Mouse (Mus musculus): ENCODE results near the gene Gatad2a. TPM values are rescaled to one million over a fixed set of nuclear protein-coding genes. Genes with fewer than 3 reads are reported as not detected.
"Not testable (repeated sequence)": the region's sequence is repeated elsewhere in the genome, so short reads cannot be mapped to it uniquely, and the experiment has no call there.

Gatad2a gene
- 75.4 and 89.7 TPM in 2 replicates for total RNA-seq (2014; fragmentation: Nextera tagmentation)
- total RNA-seq (2017), result 68.7 and 107 TPM in 2 replicates

DNA sequence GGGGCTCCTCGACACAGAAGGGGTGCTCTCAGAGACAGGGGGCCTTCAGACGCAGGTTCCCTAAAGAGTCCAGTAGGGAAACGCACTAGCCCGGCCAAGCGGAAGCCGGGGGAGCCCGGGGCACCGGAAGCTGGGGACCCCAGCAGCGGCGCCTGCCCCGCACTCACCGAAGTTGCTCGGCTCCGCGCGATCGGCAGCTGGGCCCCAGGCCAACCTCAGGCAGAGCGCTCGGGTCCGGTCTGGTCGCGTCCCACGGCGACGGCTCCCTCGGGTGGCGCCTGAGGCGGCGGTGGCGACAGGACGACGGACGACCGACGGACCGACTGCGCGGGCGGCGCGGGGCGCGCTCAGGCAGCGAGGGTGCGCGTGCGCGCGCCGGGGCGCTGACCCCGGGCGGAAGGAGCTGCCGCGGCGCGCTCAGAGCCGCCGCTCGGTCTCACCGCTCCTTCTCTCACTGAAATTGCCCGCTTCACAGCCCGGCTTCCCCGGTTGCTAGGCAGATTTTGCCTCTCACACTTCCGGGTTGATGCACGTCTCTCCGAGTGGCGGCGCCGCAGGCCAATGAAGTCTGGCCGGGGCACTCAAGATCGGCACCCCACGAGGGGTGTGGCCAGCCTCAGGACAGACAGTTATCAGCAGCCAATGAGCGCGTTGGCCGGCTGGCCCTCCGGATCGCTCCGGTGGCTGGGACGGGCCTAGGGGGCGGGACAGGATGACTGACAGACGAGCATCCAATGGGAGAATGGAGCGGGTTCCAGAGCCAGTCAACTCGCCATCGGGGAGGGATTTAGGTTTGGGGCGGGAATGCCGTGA is at the start of gene Gatad2a:
Gene Gatad2a (minus strand): TSS at position 609 of the 813 bp plus-strand sequence.
- peak; percentile 93 for ATAC-seq (replicated peaks; ENCODE audit: low FRiP score, low TSS enrichment, poor library complexity, severe bottlenecking)

DNA sequence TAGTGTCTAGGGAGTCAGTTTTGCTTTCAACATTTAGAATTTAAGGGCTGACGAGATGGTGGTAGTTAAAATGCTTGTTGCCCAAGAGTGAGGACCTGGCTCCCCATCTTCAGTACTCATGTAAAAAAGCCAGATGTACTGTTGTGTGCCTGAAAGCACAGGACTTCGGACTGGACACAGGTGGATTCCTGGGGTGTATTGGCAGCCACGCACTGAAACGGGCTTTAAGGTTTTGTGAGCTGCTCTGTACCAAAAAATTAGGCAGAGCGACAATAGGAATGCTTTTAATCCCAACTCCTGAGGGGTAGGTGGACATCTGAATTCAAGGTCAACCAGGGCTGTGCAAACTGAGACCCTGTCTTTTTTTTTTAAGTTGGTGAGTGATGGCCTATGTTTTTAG is 47.8 kb upstream of the Gatad2a start:
- ATAC-seq (replicated peaks; ENCODE audit: low FRiP score, low TSS enrichment, poor library complexity, severe bottlenecking), result no peak

DNA sequence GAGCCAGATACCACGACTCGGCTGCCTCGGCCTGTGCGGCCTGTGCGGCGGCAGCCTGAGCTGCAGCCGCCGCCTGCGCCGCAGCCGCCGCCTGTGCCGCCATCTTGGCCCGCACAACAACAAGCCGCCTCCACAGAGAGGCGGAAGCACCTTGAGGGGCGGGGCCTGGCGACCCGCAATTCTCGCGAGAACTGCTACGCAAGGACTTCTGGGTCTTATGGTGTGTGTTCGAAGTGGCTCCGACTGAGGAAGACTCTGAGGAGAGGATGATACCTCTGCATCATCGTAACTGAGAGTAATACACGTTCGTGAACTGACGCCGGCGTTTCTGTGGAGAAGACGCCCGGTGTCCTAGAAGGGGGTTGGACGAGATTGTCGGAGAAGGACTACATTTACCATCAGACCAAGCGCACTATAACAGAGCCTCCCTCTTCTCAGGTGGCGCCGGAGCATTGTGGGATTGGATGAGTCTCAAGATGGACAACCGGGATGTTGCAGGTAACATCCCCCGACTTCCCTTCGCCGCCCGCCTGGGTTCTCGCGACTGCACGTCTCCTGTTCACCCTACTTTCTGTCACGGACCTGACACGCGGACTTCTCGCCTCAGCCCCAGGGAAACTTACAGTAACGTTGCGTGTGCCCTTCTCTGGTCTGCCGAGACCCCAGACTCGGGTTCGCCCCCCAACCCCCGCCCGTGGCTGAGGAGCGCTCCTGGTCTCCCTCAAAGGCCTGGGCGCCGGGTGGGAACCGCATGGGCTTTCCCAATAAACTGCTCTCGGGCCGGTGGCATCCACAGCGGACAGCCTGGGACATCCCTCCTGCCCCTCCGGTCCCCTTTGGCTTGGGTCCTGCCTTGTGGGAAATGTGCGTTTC is 46.6 kb upstream of the Gatad2a start, which contains the start of the genes Mau2 and Sugp1:
Gene Mau2 (minus strand): TSS at position 152 of the 873 bp plus-strand sequence.
Gene Sugp1 (plus strand): TSS at position 231 of the 873 bp plus-strand sequence.
- peak; percentile 89 for ATAC-seq (replicated peaks; ENCODE audit: low FRiP score, low TSS enrichment, poor library complexity, severe bottlenecking)

DNA sequence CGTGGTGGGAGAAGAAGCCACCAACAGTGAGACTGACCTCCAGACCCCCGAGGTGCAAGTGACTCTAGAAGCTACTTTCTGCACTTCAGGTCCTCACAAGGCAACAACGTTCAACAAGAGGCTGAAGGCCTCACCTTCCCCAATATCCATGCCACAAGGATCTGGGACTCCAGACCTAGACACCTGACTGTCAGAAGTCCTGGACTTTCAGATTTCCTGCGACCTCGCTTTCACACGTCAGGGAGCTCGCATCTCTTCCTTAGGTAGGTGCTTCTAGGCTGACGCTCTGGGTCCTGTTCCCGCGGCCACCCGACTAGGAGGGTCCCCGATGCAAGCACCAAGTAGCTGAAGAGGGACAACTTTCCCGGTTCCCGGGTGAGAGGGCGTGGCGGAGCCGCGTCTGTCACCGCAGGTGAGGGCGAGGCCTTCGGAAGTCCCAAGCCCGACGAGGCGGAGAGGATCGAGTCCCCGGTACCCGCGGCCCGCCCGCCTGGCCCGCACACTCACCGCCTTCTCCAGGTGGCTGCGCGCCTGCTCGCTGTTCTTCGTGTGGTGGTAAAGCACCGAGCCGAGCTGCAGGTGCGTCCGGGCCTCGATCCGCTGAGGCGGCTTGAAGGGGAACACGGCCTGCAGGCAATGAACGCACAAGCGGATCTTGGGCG is 45.8 kb upstream of the Gatad2a start:
- ATAC-seq (replicated peaks; ENCODE audit: low FRiP score, low TSS enrichment, poor library complexity, severe bottlenecking), result no peak

DNA sequence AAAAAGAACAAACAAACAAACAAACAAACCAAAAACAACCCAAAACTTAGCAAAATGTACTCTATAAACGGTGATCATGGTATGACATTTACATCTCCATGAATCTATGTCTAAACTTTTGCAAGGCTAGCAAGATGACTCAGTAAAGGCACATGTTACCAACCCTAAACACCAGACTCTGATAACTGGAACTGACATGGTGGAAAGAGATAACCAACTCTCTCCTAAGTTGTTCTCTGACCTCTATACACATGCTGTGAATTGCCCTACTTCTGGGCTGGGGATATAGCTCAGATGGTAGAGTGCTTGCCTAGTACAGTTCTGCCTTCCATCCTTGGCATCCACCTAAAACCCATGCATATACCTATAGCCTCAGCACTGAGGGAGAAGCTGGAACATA is 41.8 kb upstream of the Gatad2a start:
- ATAC-seq (replicated peaks; ENCODE audit: low FRiP score, low TSS enrichment, poor library complexity, severe bottlenecking), result peak; percentile 58

DNA sequence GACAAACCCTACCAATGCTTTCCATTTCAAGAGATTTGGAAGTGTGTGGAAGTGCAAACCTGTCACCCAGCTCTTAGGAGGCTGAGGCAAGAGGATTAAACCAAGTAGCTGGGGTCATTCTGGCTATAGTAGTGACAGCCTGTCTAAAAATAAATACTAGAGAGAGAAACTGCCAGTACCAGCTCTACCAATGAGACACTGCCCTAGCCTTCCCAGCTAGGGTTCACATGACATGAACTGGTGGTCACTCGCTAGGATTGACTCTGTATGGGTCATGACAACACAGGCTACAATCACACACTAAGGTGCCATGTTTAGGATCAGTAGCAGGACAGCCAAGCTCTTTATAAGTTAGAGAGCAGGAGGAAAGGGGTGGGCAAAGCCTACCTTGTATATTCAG is 34.1 kb upstream of the Gatad2a start:
- no peak for ATAC-seq (replicated peaks; ENCODE audit: low FRiP score, low TSS enrichment, poor library complexity, severe bottlenecking)

DNA sequence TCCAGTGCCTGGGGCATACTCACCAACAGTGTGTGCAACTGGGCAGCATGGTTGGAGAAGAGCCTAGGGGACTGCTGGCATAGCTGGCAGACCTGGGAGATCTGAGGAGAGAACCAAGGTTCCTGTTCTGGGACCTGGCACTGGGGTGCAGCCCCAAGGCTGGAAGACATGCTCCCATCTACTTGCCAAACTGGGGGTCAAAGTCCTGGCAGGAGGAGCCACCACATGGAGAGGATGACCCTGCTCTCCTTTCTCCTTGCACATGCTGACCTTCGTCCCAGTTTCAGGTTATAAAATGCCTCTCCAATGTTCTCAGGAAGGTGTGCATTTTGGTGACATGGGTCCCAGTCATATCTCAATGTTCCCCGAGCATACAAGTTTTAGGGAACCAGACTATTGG is 30.0 kb upstream of the Gatad2a start:
- no peak for ATAC-seq (replicated peaks; ENCODE audit: low FRiP score, low TSS enrichment, poor library complexity, severe bottlenecking)

DNA sequence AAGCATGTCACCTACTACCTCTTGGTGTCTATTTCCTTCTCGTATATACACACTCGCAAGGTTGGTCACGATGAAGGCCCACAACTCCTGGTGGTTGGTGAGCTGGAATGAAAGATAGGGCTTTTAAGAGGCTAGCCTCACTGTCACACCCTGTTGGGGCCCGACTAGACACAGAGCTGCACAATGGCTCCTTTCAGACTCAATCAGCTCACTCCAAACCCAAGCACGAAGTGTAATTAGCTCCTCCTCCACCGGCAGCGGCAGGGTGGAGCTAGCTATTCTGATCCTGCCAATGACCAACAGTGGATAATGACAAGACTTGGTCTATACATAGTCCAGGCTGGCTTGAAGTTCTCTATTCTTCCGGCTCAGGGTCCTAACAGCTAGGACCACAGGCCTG is 27.4 kb upstream of the Gatad2a start:
- ATAC-seq (replicated peaks; ENCODE audit: low FRiP score, low TSS enrichment, poor library complexity, severe bottlenecking), result no peak

DNA sequence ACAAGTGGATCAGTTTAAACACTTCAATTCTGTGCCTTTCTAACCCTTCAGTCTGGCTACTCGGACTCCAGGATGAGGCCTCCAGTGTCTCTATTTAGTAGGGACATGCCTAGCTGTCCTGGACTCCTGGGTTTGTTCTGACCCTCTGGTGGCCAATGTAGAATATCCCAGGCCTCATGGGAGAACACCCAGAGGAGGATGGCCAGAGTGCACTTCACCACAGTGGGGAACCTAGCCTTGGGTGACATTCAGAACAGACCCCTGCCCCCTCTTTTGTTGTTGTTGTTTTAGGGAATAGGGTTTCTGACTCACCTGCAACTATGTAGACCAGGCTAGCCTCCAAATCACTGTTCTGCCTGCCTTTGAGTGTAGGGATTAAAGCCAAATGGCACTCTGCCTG is 18.8 kb upstream of the Gatad2a start:
- ATAC-seq (replicated peaks; ENCODE audit: low FRiP score, low TSS enrichment, poor library complexity, severe bottlenecking), result no peak

DNA sequence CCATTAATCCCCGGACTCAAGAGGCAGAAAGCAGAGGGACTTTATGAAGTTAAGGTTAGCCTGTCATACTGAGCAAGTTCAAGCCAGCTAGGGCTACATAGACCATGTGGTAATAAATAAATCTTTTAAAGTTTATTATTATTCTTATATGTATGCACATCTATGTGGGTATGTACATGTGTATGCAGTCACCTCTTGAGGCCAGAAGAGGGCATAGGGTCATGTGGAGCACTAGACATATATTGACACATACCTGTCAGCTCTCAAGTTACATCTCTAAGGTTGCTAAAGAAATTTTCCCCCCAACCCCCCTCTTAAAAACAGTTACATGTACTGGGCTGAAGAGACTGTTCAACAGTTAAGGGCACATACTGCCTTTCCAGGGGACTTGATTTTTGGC is 16.6 kb upstream of the Gatad2a start:
- 0 out of 2 replicates have a peak, but pooled peaks have one; percentile 55 for ATAC-seq (replicated peaks; ENCODE audit: low FRiP score, low TSS enrichment, poor library complexity, severe bottlenecking)

DNA sequence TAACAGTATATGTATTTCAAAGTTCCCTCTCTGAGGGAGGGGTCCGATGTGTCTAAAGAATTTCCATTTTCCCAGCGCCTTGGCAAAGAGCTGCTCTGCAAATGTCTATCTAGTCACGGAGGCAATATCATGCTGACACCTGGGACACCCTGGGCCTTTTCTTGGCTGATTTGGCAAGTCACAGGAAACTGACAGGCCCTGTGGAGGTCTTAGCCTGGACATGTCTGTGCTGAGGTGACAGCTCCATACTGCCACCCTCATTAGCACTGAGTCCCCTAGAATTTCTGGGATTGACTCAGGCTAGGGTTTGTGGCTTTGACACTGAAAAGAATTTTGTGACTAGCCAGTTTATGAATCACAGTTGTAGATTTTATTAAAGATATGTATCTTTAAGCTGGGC is 16.2 kb upstream of the Gatad2a start:
- no peak for ATAC-seq (replicated peaks; ENCODE audit: low FRiP score, low TSS enrichment, poor library complexity, severe bottlenecking)

DNA sequence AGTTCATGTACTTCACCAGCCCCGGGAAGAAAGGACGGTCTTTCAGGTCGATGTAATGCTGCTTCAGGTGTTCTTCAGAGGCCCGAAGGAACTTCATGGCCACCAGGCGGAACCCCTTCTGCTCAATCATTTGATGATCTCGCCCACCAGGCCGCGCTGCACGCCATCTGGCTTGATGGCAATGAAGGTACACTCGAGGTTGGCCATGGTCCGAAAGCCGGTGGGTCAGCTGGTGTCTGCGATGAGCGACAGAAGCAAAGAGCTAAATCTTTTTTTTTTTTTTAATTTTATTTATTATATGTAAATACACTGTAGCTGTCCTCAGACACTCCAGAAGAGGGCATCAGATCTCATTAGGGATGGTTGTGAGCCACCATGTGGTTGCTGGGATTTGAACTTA is 14.6 kb upstream of the Gatad2a start:
- not testable (repeated sequence) for ATAC-seq (replicated peaks; ENCODE audit: low FRiP score, low TSS enrichment, poor library complexity, severe bottlenecking)

DNA sequence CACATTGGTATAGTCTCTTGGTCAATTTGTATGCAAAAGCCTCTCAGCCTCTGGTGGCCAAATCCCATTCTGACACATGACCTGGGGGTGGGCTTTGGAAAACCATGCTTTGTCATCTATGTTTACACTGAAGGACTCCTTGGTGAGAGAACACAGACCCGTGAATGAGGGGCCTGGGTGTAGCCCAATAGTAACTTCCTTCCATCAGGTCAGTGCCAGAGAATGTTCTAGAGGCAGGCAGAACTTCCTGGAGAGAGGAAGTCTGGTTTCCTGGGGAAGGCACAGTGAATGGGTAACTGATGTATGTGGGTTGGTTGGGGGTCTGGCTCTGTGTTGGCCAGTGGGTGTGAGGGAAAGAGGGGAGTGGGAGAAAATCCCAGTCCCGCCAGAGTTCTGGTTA is 9.0 kb upstream of the Gatad2a start:
- ATAC-seq (replicated peaks; ENCODE audit: low FRiP score, low TSS enrichment, poor library complexity, severe bottlenecking), result no peak

DNA sequence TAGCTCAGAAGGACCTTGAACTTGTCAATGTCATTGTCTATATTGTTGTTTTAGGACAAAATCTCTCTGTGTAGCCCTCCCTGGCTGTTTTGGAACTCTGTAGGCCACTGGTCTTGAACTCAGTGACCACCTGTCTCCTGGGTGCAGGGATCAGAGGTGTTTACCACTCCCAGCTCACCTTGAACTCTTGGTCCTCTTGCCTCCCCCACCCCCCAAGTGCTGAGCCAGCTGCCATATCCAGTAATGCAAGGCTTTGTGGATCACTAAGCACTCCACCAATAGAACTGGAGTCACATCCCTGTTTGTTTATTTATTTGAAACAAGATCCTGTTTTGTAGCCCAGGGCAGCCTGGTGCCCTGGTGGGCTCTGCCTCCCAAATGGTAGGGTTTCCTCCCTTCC is 8.2 kb upstream of the Gatad2a start:
- no peak for ATAC-seq (replicated peaks; ENCODE audit: low FRiP score, low TSS enrichment, poor library complexity, severe bottlenecking)

DNA sequence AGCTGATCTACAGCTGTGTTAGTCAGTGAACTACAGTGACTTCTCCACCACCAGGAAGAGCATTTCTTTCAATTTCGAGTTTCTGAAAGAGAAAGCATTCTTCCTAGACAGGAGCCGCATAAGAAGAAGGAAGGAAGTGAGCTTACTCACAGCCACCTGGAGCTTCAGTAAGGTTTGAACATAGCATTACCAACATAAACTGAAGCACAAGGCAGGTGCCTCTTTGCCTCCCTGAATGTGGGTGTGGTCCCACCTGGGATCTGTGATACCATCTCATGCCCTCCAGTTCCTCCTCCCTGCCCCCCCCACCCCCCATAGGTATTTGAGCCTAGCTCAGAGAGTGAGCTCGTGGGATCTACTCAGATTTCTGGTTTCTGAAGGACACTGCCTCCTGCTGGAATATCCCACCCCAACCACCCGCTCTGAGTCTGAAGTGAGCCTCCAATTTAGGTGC is 7.0 kb upstream of the Gatad2a start:
- no peak for ATAC-seq (replicated peaks; ENCODE audit: low FRiP score, low TSS enrichment, poor library complexity, severe bottlenecking)

DNA sequence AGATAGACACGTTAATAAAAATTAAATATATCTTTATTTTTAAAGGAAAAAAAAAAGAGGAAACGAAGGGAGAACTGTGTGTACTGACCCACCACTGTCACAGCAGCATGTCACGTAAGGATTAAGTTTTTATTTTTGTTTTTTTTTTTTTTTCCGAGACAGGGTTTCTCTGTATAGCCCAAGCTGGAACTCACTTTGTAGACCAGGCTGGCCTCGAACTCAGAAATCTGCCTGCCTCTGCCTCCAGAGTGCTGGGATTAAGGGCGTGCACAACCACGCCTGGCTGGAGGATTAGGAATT is 5.7 kb upstream of the Gatad2a start:
- not testable (repeated sequence) for ATAC-seq (replicated peaks; ENCODE audit: low FRiP score, low TSS enrichment, poor library complexity, severe bottlenecking)

DNA sequence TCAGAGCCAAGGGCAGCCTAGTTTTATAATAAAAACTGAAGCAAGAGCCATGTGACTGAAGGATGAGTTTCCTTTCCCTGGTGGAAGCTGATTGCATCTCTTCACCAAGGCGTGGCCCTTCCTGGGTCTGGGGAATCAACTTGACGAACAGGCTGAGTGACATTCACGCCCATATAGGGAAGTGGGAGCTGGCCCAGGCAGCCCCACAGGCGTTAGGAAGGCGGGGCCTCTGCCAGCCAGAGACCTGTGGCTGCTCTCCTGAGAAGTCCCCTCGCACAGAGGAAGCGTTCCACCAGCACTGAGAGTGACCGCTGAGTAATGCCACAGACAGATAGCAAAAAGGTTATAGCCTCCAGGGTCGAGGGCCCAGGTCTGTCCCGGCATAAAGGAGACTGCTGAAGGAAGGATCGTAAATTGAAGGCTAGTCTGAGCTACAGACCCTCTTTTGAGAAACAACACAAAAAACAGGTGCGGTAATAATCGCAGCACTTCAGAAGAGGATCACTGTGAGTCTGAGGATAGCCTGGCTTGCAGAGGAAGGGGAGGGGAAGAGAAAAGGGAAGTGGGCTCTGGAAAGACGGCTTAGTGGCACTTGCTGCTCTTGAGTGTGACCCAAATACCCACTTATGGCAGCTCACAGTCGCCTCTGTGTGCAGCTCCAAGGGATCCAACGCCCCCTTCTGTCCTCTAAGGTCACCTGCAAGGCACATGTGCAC is 5.2 kb upstream of the Gatad2a start:
- peak; percentile 86 for ATAC-seq (replicated peaks; ENCODE audit: low FRiP score, low TSS enrichment, poor library complexity, severe bottlenecking)

DNA sequence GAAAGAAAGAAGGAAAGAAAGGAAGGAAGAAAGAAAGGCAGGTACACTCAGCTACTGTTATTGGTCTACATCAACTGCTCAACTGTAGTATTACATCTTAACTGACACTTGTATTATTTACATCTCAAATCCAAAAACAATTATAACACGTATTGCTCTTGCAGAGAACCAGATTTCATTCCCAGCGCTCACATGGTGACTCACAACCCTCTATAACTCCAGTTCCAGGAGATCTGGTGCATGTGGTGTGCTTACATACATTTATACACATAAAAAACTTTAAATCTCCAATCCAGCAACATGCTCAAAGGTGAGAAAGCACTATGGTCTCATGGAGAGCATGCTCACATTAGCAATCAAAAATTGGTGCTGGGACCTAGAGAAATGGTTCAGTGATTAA is 4.0 kb upstream of the Gatad2a start:
- ATAC-seq (replicated peaks; ENCODE audit: low FRiP score, low TSS enrichment, poor library complexity, severe bottlenecking), result no peak

DNA sequence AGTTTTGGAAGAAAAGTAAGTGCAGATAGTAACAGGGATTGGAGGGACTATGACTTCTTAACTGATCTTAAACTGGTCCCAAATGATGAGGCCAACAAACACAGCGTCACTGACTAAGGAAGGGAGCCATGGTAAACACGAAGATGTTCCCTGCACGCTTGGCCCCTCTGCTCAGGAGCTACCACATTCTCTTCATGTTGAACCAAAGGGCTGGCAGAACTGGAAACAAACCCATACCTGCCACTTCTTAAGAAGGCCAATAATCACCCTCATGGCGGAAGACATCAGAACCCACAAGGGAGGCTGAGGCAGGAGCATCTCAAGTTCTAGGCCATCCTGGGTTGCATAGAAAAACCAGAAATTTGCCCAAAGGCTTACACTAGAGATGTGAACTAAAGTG is 3.1 kb upstream of the Gatad2a start:
- no peak for ATAC-seq (replicated peaks; ENCODE audit: low FRiP score, low TSS enrichment, poor library complexity, severe bottlenecking)

Data from megakaryocyte-erythroid progenitor cell, adult 5-6 weeks (primary cell).